Mouse (Mus musculus): ENCODE results near the gene Babam1.

DNA sequence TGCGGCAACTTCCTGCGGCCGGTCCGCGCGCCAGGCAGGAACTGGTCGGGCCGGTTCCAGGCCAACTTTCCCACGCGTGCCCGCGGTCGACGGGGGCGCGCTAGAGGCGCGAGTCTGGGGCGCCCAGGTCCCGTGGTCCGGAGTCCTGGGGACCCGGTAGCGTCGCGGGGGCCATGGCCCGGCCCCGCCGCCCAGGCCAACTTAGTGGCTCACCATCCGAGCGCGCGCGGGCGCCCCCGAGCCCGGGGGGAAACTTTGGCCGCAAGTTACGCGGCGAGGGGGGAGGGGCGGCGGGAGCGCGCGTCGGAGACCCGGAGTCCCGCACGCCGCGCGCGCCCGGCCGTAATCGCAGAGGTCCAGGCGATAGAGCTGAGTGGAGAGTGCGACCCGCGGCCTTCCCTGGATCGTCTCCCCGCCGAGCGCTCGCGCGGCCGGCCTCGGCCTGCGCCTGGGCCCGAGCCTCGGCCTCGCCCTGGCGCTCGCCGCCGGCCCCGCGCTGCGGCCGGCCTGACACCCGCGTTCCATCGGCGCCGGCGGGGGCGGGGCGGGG lies 15.2 kb upstream of the Babam1 start, which contains the start of gene Nr2f6:
- TF ChIP-seq CTCF (IDR thresholded peaks at IDR 0.05) (no peak), POLR2A (IDR thresholded peaks at IDR 0.05; ENCODE audit: insufficient read depth, low read depth, low read length) (no peak), EP300 (IDR thresholded peaks at IDR 0.05; ENCODE audit: insufficient read depth, low read depth, low read length) (no peak)

Data from heart, adult 2 months (tissue).